Mouse (Mus musculus): ENCODE measurements around the gene Atp4b.

The Atp4b gene

GRCm38 (mm10) chr8:13396725-13397124, at the start of gene Atp4b:
Atp4b (minus strand) TSS chr8:13396825.
- DNase-seq (ENCODE audit: low read depth), result no peak

GRCm38 (mm10) chr8:13442152-13442551, 45.5 kb upstream of the Atp4b start:
- DNase-seq (ENCODE audit: low read depth), result no peak

GRCm38 (mm10) chr8:13437531-13437930, 40.9 kb upstream of the Atp4b start:
- DNase-seq (ENCODE audit: low read depth), result no peak

GRCm38 (mm10) chr8:13436052-13436451, 39.4 kb upstream of the Atp4b start:
- DNase-seq (ENCODE audit: low read depth), result no peak

GRCm38 (mm10) chr8:13434889-13435288, 38.3 kb upstream of the Atp4b start, which contains the start of gene Tmem255b:
Tmem255b (plus strand) TSS chr8:13435189.
- no peak for DNase-seq (ENCODE audit: low read depth)

GRCm38 (mm10) chr8:13433130-13433529, 36.5 kb upstream of the Atp4b start:
- DNase-seq (ENCODE audit: low read depth), result no peak

- no peak for DNase-seq (ENCODE audit: low read depth)
These were observed 34.2 kb upstream of the Atp4b start for GRCm38 (mm10) chr8:13430866-13431265.

- no peak for DNase-seq (ENCODE audit: low read depth)
These were observed 33.8 kb upstream of the Atp4b start for GRCm38 (mm10) chr8:13430412-13430811.

- no peak for DNase-seq (ENCODE audit: low read depth)
These were observed 31.5 kb upstream of the Atp4b start for GRCm38 (mm10) chr8:13428156-13428555.

GRCm38 (mm10) chr8:13427351-13427750, 30.7 kb upstream of the Atp4b start:
- DNase-seq (ENCODE audit: low read depth), result no peak

- no peak for DNase-seq (ENCODE audit: low read depth)
These were observed 24.3 kb upstream of the Atp4b start for GRCm38 (mm10) chr8:13420970-13421369.

- no peak for DNase-seq (ENCODE audit: low read depth)
These were observed 22.6 kb upstream of the Atp4b start for GRCm38 (mm10) chr8:13419111-13419639.

GRCm38 (mm10) chr8:13415879-13416278, 19.3 kb upstream of the Atp4b start:
- DNase-seq (ENCODE audit: low read depth), result no peak

GRCm38 (mm10) chr8:13413823-13414390, 17.3 kb upstream of the Atp4b start:
- DNase-seq (ENCODE audit: low read depth), result no peak

- peak; percentile 65 for DNase-seq (ENCODE audit: low read depth)
These were observed 16.4 kb upstream of the Atp4b start for GRCm38 (mm10) chr8:13412891-13413558.

GRCm38 (mm10) chr8:13411597-13411996, 15.0 kb upstream of the Atp4b start:
- peak; percentile 70 for DNase-seq (ENCODE audit: low read depth)

- DNase-seq (ENCODE audit: low read depth), result no peak
These were observed 9.4 kb upstream of the Atp4b start for GRCm38 (mm10) chr8:13406011-13406410.

GRCm38 (mm10) chr8:13404666-13405131, 8.1 kb upstream of the Atp4b start, which contains the start of gene Grk1:
Grk1 (plus strand) TSS chr8:13405081.
- no peak for DNase-seq (ENCODE audit: low read depth)

GRCm38 (mm10) chr8:13403517-13403916, 6.9 kb upstream of the Atp4b start:
- DNase-seq (ENCODE audit: low read depth), result no peak

- no peak for DNase-seq (ENCODE audit: low read depth)
These were observed 2.8 kb downstream of the Atp4b start for GRCm38 (mm10) chr8:13393869-13394268.

- no peak for DNase-seq (ENCODE audit: low read depth)
These were observed 7.9 kb downstream of the Atp4b start for GRCm38 (mm10) chr8:13388744-13389143.

- DNase-seq (ENCODE audit: low read depth), result no peak
These were observed 8.9 kb downstream of the Atp4b start for GRCm38 (mm10) chr8:13387728-13388127.

GRCm38 (mm10) chr8:13386366-13386765, 10.3 kb downstream of the Atp4b start:
- no peak for DNase-seq (ENCODE audit: low read depth)
